Mouse (Mus musculus) MEL (cell line): ENCODE results near the gene Dnajc7. TPM values are rescaled to one million over a fixed set of nuclear protein-coding genes. Genes with fewer than 3 reads are reported as not detected.

Experiments used
- DNase-seq: peaks from one replicate; pipeline ENCODE4 v3.0.0; 2011; ENCODE audit warnings: low read depth, low spot score
- H3K27ac ChIP-seq: 2 replicates; pipeline ENCODE4 v1.5.1; 2012; ENCODE audit warnings: low read depth, mild to moderate bottlenecking, control low read depth, low read length, moderate library complexity; ENCODE audit not compliant: control insufficient read depth
- H3K27me3 ChIP-seq, 2 experiments: fragments of 150-350 bp in 1 of 2; sonication (generic) in 1 of 2; 2 replicates each; pipeline ENCODE4 v1.6.1; 2012; ENCODE audit warnings: low read length in 2 of 2, mild to moderate bottlenecking in 2 of 2, improper control_type of control experiment in 1 of 2, moderate library complexity in 1 of 2; ENCODE audit not compliant: insufficient read depth in 2 of 2, control insufficient read depth in 1 of 2
- H3K36me3 ChIP-seq, 2 experiments: 2 replicates each; pipeline ENCODE4 v1.6.1; 2012 to 2014; ENCODE audit warnings: low read length in 2 of 2, improper control_type of control experiment in 1 of 2, inconsistent platforms in 1 of 2, mild to moderate bottlenecking in 1 of 2; ENCODE audit not compliant: insufficient read depth in 2 of 2, control insufficient read depth in 1 of 2
- H3K4me1 ChIP-seq, 2 experiments: fragments of 150-350 bp in 1 of 2; sonication (generic) in 1 of 2; 2 replicates each; pipeline ENCODE4 v1.6.1; 2012; ENCODE audit warnings: low read length in 2 of 2, improper control_type of control experiment in 1 of 2, mild to moderate bottlenecking in 1 of 2; ENCODE audit not compliant: insufficient read depth in 2 of 2, control insufficient read depth in 1 of 2
- H3K4me3 ChIP-seq, 2 experiments: fragments of 150-350 bp in 1 of 2; sonication (generic) in 1 of 2; 2 replicates each; pipeline ENCODE4 v1.5.1; 2012; ENCODE audit warnings: low read depth in 2 of 2, low read length in 2 of 2, mild to moderate bottlenecking in 2 of 2, moderate library complexity in 2 of 2, control low read depth in 1 of 2, improper control_type of control experiment in 1 of 2; ENCODE audit not compliant: control insufficient read depth in 1 of 2, insufficient read depth in 1 of 2
- H3K79me2 ChIP-seq: 2 replicates; pipeline ENCODE4 v1.6.1; 2012; ENCODE audit warnings: mild to moderate bottlenecking, low read length, moderate library complexity; ENCODE audit not compliant: control insufficient read depth, poor library complexity, insufficient read depth
- H3K9ac ChIP-seq: 2 replicates; pipeline ENCODE4 v1.6.1; 2012; ENCODE audit warnings: low read depth, mild to moderate bottlenecking, control low read depth, low read length, moderate library complexity; ENCODE audit not compliant: control insufficient read depth, poor library complexity, severe bottlenecking
- H3K9me3 ChIP-seq: fragments of 150-350 bp; sonication (generic); replicated peaks from 2 replicates; pipeline ENCODE4 v1.6.1; 2012; ENCODE audit warnings: mild to moderate bottlenecking, low read length, improper control_type of control experiment, moderate library complexity; ENCODE audit not compliant: insufficient read depth
- CHD1 ChIP-seq: IDR thresholded peaks from 2 replicates; pipeline ENCODE4 v1.6.1; 2012; ENCODE audit warnings: low read depth, mild to moderate bottlenecking, inconsistent platforms, low read length, improper control_type of control experiment
- CTCF ChIP-seq, 3 experiments: IDR thresholded peaks in 2 of 3; conservative IDR thresholded peaks in 1 of 3; 2 replicates each; pipeline ENCODE4 v1.5.1; 2011 to 2012; ENCODE audit warnings: low read length in 3 of 3, low read depth in 2 of 3, mild to moderate bottlenecking in 2 of 3, improper control_type of control experiment in 1 of 3, inconsistent platforms in 1 of 3, mixed read lengths in 1 of 3, moderate library complexity in 1 of 3; ENCODE audit not compliant: control insufficient read depth in 1 of 3, insufficient read depth in 1 of 3, poor library complexity in 1 of 3, severe bottlenecking in 1 of 3
- E2F4 ChIP-seq: IDR thresholded peaks from 2 replicates; pipeline ENCODE4 v1.6.1; 2011; ENCODE audit warnings: low read depth, low read length, improper control_type of control experiment, borderline replicate concordance
- JUND ChIP-seq: IDR thresholded peaks from 2 replicates; pipeline ENCODE4 v1.6.1; 2011; ENCODE audit warnings: low read depth, mild to moderate bottlenecking, improper control_type of control experiment, low read length
- KAT2A ChIP-seq: conservative IDR thresholded peaks from 2 replicates; pipeline ENCODE4 v1.6.1; 2012; ENCODE audit warnings: low read depth, low read length, improper control_type of control experiment, inconsistent platforms
- MAX ChIP-seq: IDR thresholded peaks from 2 replicates; pipeline ENCODE4 v1.6.1; 2011; ENCODE audit warnings: low read length, improper control_type of control experiment
- MAZ ChIP-seq: IDR thresholded peaks from 2 replicates; pipeline ENCODE4 v1.6.1; 2012; ENCODE audit warnings: low read depth, mild to moderate bottlenecking, inconsistent platforms, low read length, improper control_type of control experiment
- MEF2A ChIP-seq: IDR thresholded peaks from 2 replicates; pipeline ENCODE4 v1.6.1; 2014; ENCODE audit warnings: low read depth, mild to moderate bottlenecking, inconsistent platforms, low read length, improper control_type of control experiment; ENCODE audit not compliant: poor library complexity, insufficient replicate concordance, severe bottlenecking; ENCODE audit errors: extremely low read depth
- MYC ChIP-seq: IDR thresholded peaks from 2 replicates; pipeline ENCODE4 v1.6.1; 2011; ENCODE audit warnings: low read depth, mild to moderate bottlenecking, low read length, improper control_type of control experiment, moderate library complexity
- NRF1 ChIP-seq: IDR thresholded peaks from 2 replicates; pipeline ENCODE4 v1.6.1; 2014; ENCODE audit warnings: low read depth, mild to moderate bottlenecking, inconsistent platforms, low read length, improper control_type of control experiment, moderate library complexity; ENCODE audit not compliant: poor library complexity, insufficient read depth, severe bottlenecking
- POLR2A ChIP-seq, 2 experiments: IDR thresholded peaks; 2 replicates each; pipeline ENCODE4 v1.6.1; 2011 to 2012; ENCODE audit warnings: low read length in 2 of 2, mild to moderate bottlenecking in 2 of 2, control low read depth in 1 of 2, improper control_type of control experiment in 1 of 2, low read depth in 1 of 2, moderate library complexity in 1 of 2; ENCODE audit not compliant: control insufficient read depth in 1 of 2, insufficient read depth in 1 of 2, poor library complexity in 1 of 2
- POLR2AphosphoS2 ChIP-seq: IDR thresholded peaks from 2 replicates; pipeline ENCODE4 v1.6.1; 2011; ENCODE audit warnings: low read length, improper control_type of control experiment
- POLR2AphosphoS5 ChIP-seq: IDR thresholded peaks from 2 replicates; pipeline ENCODE4 v1.6.1; 2012; ENCODE audit warnings: low read depth, borderline replicate concordance, mild to moderate bottlenecking, inconsistent platforms, low read length, moderate library complexity, mixed read lengths
- TAL1 ChIP-seq: IDR thresholded peaks from 2 replicates; pipeline ENCODE4 v1.6.1; 2012; ENCODE audit warnings: mild to moderate bottlenecking, inconsistent platforms, low read length, moderate library complexity, mixed read lengths
- TBP ChIP-seq: IDR thresholded peaks from 2 replicates; pipeline ENCODE4 v1.8.0; 2011; ENCODE audit warnings: low read depth, low read length, improper control_type of control experiment
- TCF12 ChIP-seq: IDR thresholded peaks from 2 replicates; pipeline ENCODE4 v1.6.1; 2014; ENCODE audit warnings: low read depth, mild to moderate bottlenecking, inconsistent platforms, low read length, improper control_type of control experiment, moderate library complexity
- USF1 ChIP-seq: IDR thresholded peaks from 2 replicates; pipeline ENCODE4 v1.6.1; 2014; ENCODE audit warnings: low read depth, mild to moderate bottlenecking, inconsistent platforms, low read length, improper control_type of control experiment, moderate library complexity
- USF2 ChIP-seq, 2 experiments: IDR thresholded peaks; 2 replicates each; pipeline ENCODE4 v1.6.1; 2011 to 2012; ENCODE audit warnings: improper control_type of control experiment in 2 of 2, low read length in 2 of 2, borderline replicate concordance in 1 of 2, inconsistent platforms in 1 of 2, low read depth in 1 of 2, mild to moderate bottlenecking in 1 of 2; ENCODE audit not compliant: insufficient read depth in 1 of 2
- ZKSCAN1 ChIP-seq: IDR thresholded peaks from 2 replicates; pipeline ENCODE4 v1.6.1; 2012; ENCODE audit warnings: low read depth, mild to moderate bottlenecking, inconsistent platforms, low read length, improper control_type of control experiment, moderate library complexity
- ZMIZ1 ChIP-seq: IDR thresholded peaks from 2 replicates; pipeline ENCODE4 v1.6.1; 2012; ENCODE audit warnings: low read depth, mild to moderate bottlenecking, inconsistent platforms, low read length, improper control_type of control experiment, moderate library complexity
- ZNF384 ChIP-seq: IDR thresholded peaks from 2 replicates; pipeline ENCODE4 v1.6.1; 2012; ENCODE audit warnings: low read depth, mild to moderate bottlenecking, inconsistent platforms, low read length, improper control_type of control experiment
- polyA plus RNA-seq, 2 experiments: library from polyadenylated mRNA; stranded (reverse) in 1 of 2; unstranded in 1 of 2; fragments of >175 nt in 1 of 2; fragments of >200 nt in 1 of 2; gene quantifications; 2 replicates each; pipeline versions ENCODE4 v1.2.1 to v1.2.4; 2012; ENCODE audit warnings: low replicate concordance in 2 of 2, low read depth in 1 of 2; ENCODE audit not compliant: insufficient read length in 2 of 2, insufficient read depth in 1 of 2, missing spikeins in 1 of 2
- total RNA-seq: library from RNA; depleted of rRNA; stranded (reverse); fragments of 300-350 nt; gene quantifications from 2 replicates; pipeline ENCODE4 v1.2.3, GENCODE M21; 2012

Gene Dnajc7
- total and polyA plus RNA-seq, 3 experiments, result 230 to 452 (median 346) TPM

DNA sequence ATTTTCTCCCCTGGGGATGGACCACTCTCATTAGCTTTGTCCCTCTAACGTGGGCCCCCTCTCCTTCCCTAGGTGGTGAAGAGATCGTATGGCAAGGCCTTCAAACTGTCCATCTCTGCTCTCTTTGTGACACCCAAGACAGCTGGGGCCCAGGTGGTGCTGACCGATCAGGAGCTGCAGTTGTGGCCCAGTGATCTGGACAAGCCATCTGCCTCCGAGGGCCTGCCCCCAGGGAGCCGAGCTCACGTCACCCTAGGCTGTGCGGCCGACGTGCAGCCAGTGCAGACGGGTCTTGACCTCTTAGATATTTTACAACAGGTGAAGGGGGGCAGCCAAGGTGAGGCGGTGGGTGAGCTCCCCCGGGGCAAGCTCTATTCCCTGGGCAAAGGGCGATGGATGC lies 39.7 kb downstream of the Dnajc7 start:
- Histone ChIP-seq H3K79me2 (no peaks in the 10 kb centered on the region), H3K9ac (no peak overlapping the region), H3K27ac (no peak overlapping the region), H3K27me3 (no peaks in the 10 kb centered on the region), H3K4me1 (peaks cover 7 to 11% of the 10 kb centered on the region in 2 experiments), H3K9me3 (no peaks in the 10 kb centered on the region), H3K4me3 (no peak overlapping the region), H3K36me3 (peaks cover 13 to 14% of the 10 kb centered on the region in 2 experiments)
- no peak for DNase-seq
- TF ChIP-seq NRF1 (no peak), POLR2AphosphoS2 (no peak), ZMIZ1 (no peak), MYC (no peak), E2F4 (no peak), TAL1 (no peak), TBP (no peak), MEF2A (no peak), CTCF (IDR thresholded peaks at IDR 0.05 in 2 of 3, conservative IDR thresholded peaks at IDR 0.05 in 1 of 3; ENCODE audit: control insufficient read depth in 1 of 3, insufficient read depth in 1 of 3, low read depth in 2 of 3, low read length in 3 of 3, poor library complexity in 1 of 3, severe bottlenecking in 1 of 3) (no peak), JUND (no peak)

GRCm38 (mm10) chr11:100579116-100579799 lies 40.7 kb downstream of the Dnajc7 start:
- Histone ChIP-seq H3K4me1 (peaks cover 9 to 14% of the 10 kb centered on the region in 2 experiments), H3K79me2 (no peaks in the 10 kb centered on the region; the same call in 1 of the 2 replicates)
- DNase-seq, result no peak

More at GRCm38 (mm10) chr11:100579116-100579799, 40.7 kb downstream of the Dnajc7 start:
- no peak for TF ChIP-seq MAZ
- TF ChIP-seq POLR2AphosphoS5, result no peak
- no peak for TF ChIP-seq KAT2A
- TF ChIP-seq CTCF (IDR thresholded peaks at IDR 0.05 in 2 of 3, conservative IDR thresholded peaks at IDR 0.05 in 1 of 3; ENCODE audit: control insufficient read depth in 1 of 3, insufficient read depth in 1 of 3, low read depth in 2 of 3, low read length in 3 of 3, poor library complexity in 1 of 3, severe bottlenecking in 1 of 3), result no peak
- no peak for TF ChIP-seq MAX
- TF ChIP-seq CHD1, result no peak
- TF ChIP-seq TCF12, result no peak
- TF ChIP-seq USF1, result no peak
- no peak for TF ChIP-seq POLR2A (IDR thresholded peaks at IDR 0.05; ENCODE audit: control insufficient read depth in 1 of 2, insufficient read depth in 1 of 2, low read depth in 1 of 2, low read length in 2 of 2, poor library complexity in 1 of 2)
- TF ChIP-seq ZNF384, result no peak
- TF ChIP-seq TAL1, result no peak
- TF ChIP-seq ZKSCAN1, result no peak
- no peak for TF ChIP-seq USF2 (IDR thresholded peaks at IDR 0.05; ENCODE audit: borderline replicate concordance in 1 of 2, insufficient read depth in 1 of 2, low read depth in 1 of 2, low read length in 2 of 2)
- TF ChIP-seq, all 39 proteins: peak for 0
- Histone ChIP-seq H3K27me3 (no peaks in the 10 kb centered on the region), H3K9me3 (no peaks in the 10 kb centered on the region), H3K36me3 (peaks cover 10 to 15% of the 10 kb centered on the region in 2 experiments), H3K4me3 (no peak overlapping the region), H3K27ac (no peak overlapping the region), H3K9ac (no peak overlapping the region)
